Mouse (Mus musculus) lung, postnatal 4 days (tissue): ENCODE data around the gene Ccdc63.
"Not testable (repeated sequence)": the region's sequence is repeated elsewhere in the genome, so short reads cannot be mapped to it uniquely, and the experiment has no call there.

ENCODE experiments used
- DNase-seq, 2 experiments: peaks; one replicate each; pipeline ENCODE4 v3.0.0; 2021

Ccdc63 gene

DNA sequence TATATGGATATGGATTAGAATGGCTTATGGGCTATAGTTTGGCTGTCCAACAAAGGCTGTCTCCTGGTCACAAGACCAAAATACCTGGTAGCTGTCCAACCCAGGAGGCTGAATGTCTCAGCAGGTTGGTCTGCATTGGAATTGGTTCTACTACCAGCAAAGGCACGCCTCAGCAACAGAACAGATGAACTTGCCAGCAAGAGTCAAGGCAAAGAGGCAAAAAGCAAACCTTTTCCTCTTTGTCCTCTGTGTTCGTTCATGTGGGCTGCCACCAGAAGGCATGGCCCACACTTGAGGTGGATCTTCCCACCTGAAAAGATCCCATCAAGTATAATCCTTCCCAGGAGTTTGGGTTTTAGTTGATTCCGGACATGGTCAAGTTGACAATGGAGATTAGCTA is at the start of gene Ccdc63:
Ccdc63 (minus strand) TSS at position 101 of the 400 bp plus-strand sequence.
- no peak for DNase-seq

DNA sequence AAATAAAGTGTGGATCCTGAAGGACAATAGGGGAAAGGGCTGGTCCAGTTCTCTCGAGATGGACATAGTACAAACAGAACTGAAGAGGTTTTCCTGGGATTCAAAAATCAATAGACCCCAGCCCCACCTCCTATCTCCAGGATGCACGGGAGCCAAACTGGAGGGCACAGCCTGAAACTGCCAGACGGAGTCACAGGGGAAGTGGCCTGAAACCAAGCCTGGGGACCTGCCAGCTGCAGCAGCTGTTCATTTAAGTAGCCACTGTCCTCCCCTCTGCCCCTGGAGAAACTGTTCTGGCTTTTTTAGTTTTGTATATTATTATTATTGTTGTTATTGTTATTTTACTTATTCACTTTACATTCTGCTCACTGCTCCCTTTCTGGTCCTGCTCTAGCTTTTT is 48.5 kb upstream of the Ccdc63 start:
- no peak for DNase-seq

DNA sequence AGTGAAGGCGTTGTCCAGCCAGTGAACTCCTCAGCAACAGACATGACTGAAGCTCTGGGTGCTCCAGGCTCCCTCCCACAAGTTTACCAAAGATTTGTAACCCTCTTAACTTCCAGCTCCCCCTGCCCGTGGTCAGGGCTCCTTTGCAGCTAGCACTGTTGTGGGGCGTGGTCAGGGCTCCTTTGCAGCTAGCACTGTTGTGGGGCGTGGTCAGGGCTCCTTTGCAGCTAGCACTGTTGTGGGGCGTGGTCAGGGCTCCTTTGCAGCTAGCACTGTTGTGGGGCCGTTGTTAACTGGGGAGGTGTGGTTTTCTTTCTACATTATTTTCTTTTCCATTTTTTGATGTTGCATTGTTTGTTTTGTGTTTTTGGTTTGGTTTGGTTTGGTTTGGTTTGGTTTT is 44.2 kb upstream of the Ccdc63 start:
- DNase-seq = not testable (repeated sequence)

DNA sequence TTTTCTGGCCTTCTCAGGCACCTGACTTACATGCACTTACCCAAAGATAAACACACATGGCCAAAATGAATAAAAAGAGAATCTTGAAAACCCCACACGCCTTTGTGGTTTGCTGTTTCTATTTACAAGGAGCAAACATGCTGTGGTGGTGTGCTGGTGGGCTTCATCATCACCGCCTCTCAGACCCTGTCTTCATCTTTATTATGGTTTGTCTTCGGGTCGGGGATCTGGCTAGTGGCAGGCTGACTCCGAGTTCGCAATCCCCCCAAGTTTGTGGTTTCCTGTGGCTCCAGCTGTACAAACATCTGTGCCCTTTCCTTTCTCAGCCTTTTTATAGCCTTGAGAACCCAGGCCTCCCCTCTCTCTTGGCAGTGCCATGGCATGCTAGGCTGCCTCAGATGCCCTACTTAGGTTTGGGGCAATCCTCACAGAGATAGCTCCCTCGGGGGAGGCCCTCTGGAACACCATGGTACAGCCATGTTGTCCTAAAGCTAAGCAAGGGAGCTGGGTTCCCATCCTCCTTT is 43.7 kb upstream of the Ccdc63 start:
- DNase-seq = no peak

DNA sequence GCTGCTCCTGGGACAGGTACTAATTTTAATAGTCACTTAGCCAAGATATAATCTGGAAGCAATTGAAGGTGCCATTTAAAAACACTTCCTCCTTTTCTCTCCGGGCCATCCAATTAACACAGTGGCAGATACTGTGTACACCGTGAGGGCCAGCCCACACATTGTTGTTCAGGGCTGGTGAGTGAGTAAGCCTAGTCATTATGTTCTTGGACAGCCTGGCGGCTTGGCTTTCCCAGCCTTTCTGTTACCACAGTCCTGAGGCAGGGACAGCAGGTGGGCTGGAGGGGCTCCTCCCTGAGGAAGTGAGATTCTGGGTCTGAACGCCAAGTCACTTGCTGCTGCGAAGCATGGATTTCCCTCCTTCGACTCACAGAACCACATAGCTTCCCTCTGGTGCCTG is 39.0 kb upstream of the Ccdc63 start:
- no peak for DNase-seq

DNA sequence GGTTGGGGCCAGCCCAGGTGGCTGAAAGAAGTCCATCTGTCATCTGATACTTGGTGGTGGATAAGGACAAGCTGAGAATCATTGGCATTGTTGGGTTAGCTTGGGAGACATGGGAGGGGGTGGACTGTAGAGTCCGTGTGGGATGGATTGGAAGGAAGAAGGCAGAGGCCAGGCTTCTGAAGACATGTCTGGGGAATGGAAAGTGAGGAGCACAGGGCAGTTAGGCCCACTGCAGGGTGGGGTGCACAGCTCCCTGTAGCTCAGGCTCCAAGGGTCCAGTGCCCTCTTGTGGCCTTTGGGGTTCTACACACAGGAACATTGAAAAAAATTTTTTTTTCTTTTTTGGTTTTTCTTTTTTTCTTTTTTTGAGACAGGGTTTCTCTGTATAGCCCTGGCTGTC is 35.8 kb upstream of the Ccdc63 start:
- peak; percentile 69 to 76 for DNase-seq

DNA sequence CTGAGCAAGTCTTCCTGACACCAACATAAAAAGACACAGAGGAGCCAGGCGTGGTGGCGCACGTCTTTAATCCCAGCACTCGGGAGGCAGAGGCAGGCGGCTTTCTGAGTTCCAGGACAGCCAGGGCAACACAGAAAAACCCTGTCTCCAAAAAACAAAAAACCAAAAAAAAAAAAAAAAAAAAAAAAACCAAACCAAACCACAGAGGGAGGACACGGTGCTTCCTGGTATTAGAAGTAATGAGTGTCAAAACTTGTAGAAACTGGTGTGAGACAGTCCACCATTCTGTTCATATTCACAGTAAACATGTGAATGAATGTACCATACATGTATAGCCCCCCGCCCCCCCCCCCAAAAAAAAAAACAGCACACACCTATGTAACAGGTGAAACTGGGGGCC is 35.3 kb upstream of the Ccdc63 start:
- no peak for DNase-seq

DNA sequence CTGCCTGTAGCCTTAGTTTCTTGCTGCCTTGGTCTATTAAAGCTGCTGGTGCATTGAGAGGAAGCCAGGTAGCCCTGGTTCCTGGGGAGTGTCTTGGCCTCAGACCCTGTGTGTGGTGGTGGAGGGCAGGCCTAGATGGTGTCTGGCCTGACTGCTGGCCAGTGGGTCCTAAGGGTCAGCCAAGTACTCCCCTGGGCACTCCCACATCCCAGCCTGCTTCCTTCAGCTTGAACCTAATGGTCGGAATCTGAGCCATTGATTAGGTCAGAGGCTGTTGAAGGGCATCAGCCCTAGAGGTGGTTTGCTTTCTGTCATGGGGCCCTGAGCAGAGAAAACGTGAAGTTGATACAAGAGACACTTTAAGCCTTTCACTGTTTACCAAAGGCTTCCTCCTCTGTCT is 34.8 kb upstream of the Ccdc63 start:
- DNase-seq = no peak

DNA sequence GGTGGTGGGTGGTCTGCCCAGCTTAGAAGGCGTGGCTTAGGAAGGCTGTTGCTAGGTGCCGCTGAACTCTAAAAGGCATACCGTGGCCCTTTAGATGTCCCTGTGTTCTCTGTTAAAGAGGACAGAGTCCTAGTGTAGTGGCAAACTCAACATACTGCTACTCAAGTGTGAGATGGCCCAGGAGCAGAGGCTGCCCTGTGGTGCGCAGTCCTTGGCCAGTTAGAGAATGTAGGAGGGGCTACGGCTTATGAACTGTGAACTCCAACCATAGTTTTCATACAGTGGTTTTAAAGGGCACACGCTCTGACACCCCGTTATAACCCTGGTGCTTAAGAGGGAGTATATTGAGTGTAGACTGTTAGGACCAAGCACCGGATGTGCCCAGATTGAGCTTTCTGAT is 30.4 kb upstream of the Ccdc63 start:
- no peak for DNase-seq

DNA sequence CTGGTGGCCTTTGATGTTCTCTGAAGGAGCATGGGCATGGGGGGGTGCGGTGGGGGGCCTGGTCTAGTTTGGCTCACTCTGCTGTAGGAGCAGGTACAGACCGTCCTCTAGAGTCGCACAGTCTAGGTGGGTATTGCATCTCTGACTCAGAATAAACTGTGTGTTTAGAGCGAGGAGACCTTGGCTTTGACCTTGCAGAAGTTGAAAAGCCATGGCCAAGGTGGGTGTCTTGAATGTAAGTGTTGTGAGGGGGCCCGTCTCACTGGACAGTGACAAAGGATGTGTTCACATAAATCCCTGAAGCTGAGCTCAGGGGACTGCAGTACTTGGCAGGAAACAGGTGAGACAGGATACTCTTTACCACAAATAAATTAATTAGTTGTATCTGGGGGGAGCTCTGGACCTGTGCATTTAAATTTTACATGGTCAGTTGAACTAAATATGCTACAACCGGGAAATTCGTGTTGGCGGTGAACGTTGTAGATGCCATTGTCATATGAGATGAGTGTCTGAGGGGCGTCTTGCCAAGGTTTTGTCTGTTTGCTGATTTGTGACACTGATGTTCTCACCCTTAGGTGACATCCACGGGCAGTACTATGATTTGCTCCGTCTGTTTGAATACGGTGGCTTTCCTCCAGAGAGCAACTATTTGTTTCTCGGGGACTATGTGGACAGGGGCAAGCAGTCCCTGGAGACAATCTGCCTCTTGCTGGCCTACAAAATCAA is 27.9 kb upstream of the Ccdc63 start:
- DNase-seq = no peak

DNA sequence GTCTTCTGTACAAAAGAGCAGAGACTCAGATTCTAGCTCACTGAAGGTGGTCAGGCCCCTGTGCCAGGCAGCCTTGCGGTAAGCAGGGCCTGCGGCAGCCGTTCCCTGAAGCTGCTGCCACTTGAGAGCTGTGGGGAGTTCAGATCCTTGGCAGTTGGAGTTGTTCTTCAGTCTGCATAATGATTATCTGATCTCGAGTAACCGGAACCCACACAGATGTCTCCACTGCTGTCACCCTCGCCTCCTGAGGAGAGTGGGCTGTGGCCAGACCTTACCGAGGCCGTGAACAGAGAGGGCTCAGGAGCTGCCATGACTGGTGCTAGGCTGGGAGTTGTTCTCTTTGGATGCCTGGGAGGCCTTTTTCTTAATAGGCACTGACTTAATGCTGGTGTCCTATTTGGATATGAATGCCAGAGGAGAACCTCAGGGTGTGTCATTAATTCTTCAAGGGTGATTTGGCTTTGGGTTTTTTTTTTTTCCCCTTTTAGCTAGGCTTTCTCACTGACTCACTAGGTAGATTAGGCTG is 26.1 kb upstream of the Ccdc63 start:
- no peak for DNase-seq

DNA sequence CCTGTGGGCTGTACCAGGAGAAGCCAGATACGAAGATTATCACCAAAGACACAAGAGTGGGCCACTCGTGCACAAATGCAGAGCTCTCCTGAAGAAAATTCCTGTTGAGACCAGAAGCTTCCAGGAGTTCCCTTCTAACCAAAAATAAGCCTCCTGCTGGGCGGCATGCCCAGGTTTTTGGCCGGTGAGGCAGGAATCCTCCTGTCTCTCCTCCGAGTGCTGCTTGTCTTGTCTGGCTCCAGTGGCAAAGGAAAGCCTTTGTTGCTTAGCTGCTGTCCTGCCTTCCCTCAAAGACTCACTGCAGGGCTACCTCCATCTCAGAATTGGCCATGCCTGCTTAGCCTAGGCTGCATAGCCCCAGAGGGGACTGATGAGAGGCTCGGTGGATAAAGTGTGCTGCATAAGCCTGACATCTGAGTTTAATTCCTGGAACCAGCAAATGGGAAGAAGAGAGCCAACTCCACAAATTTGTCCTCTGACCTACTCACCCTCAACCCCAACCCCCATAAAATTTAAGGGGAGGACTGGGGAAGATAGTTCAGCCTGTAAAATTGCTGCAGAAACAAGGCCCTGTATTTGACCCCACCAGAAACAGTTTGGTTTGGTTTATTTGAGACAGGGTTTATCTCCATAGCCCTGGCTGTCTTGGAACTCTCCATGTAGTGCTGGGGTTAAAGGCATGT is 24.8 kb upstream of the Ccdc63 start:
- DNase-seq = no peak

DNA sequence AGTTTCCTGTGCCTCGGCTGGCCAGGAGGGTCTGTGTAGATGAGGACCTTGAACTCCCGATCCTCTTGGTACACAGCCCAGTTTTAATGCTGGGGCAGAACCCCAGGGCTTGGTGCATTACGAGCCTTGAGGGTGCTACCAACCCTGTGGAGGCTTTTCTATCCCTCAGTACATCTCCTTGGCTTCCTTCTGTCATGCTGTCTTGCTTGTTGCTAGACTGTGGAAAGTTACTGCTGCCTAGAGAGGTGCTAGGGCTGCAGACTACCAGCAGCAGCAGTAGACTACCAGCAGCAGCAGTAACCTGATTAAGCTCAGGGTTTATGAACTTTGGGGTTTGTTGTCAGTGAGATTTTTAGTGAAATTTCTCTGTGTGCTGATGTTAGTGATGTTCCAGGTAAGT is 23.4 kb upstream of the Ccdc63 start:
- DNase-seq = no peak

DNA sequence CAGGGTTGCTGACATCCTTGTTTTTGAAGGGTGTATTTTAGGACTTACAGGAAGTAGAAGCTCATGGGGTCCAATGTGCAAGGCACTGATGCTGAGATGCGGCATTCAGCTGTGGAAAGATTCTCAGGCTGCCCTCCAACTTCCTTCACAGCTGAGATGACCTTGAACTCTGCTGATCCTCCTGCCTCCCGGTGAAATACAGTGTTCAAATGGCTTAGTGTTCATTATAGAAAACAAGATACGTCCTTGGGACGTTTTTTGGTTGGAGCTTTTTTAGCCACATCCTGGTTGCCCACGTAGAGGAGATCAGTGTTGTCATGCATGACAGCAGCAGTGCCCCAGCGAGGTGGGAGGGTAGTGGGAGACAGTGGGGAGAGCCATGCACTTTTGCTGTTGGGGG is 22.6 kb upstream of the Ccdc63 start:
- no peak for DNase-seq

DNA sequence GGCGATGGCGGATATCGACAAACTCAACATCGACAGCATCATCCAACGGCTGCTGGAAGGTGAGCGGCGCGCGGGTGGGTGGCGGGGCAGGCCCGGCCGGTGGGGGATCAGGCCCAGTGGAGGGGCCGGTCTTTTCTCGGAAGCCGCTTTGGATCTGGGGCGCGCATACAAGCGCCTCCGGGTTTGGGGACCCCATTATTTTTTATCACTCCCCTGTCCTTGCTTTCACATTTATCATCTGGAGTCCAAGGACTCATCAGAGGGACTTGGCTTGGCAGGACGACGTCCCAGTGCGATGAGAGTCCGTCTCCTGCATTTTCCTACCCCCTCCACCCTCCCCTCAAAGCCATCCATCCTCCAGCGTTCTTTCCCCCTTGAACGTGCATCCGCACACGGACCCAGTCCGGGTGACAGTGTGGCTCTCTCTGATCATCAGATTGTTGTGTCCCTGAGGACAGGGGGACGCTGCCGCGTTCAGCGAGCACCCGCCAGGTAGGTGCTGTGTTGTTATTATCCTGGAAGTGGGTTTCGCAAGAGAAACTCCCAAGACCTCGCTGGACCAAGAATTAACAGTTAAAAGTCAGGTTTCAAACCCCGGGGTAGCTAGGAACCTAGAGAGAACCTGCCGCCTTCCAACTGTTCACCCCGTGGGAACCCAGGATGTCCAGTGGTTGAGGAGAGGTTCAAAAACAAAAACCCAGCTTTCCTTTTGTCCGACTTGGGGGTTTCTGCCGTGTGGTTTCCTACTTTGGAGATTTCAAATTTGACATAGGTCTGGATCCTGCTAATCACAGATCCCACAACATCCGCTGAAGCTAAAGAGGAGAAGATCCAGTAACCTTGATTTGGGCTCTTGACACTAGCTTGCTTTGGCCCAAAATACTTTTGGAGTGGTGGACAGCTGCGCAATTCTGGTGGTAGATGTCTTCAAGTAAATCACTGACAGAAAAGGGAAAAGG is 18.2 kb upstream of the Ccdc63 start:
- DNase-seq = peak; percentile 34 to 43

DNA sequence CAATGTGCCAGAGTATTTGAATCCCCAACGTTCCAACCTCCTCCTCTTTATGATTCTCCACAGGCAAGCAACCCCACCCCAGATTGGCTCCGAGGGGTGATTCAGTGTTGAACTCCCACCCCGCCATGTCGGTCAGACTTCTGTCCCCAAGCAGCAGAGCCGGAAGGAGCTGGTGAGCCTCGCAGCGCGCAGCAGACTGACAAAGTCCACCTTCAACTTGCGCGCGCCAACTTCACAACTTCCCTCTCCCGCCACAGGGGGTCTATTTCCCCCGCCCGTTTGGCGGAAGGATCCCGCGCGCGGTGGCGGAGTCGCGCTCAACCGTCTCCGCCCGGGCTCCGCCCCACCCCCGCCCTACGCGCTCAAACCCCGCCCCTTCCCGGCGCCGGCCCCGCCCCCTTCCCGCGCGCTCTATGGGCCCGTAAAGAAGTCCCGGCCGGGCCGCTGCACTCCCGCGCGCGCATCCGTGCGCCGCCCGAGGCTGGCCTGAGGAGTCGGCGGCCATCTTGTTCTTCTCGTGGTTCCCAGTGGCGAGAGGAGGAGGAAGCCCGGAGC is 17.3 kb upstream of the Ccdc63 start, which contains the start of gene Ppp1cc:
Ppp1cc (plus strand) TSS at position 452 of the 555 bp plus-strand sequence.
- peak; percentile 94 to 95 for DNase-seq

DNA sequence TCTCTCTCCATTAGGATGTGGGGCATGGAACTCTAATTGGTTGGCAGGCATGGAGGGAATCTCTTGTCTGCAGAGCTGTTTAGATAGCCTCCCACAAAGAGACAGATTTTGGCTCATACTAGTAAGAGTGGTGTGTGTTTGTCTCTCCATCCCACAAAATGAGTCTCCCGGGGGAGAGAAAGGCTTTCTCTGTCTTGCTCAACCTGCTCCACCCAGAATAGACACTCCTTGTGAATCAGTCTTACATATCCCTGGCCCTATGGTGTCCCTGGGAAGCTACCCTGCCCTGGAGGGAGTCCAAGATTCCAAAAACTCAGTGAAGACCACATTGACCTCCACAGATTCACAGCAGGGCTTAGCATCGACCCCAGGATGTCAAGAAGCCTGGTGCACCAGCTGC is 15.9 kb upstream of the Ccdc63 start:
- DNase-seq = no peak

DNA sequence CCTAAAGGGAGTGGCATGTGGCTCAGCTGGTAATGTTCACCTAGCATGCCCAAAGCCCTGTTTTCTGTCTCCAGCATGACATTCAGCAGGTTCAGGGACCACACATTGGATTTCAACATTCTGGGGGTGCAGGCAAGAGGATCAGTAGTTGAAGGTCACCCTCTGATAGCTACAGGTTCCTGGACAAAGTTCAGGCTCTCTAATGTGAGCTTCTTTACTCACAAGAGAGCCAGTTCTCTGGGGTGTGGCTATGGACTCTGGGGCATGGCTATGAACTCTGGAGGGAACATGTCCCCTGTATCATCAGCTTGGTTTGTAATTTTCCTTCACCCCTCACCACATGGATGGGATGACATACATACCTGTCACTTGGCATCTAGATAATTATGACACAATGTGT is 15.0 kb upstream of the Ccdc63 start:
- DNase-seq = no peak

DNA sequence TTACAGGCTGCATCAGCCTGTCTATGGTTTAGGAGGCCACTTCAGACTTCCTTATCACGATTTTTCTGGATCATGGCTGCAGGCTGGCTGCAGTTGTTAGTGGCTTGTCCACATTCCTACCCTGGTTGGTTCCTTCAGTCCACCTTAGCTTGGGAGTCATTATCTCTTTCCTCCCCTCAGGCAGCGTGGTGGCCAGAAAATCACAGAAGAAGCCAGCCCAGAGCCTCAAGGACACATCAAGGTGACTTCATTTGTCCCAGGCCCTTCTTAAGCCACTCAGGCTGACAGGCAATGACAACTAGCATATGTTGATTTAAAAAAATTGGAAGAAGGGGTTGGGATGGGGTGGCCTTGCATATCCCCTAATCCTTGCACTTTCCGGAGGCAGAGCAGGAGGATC is 14.2 kb upstream of the Ccdc63 start:
- no peak for DNase-seq

DNA sequence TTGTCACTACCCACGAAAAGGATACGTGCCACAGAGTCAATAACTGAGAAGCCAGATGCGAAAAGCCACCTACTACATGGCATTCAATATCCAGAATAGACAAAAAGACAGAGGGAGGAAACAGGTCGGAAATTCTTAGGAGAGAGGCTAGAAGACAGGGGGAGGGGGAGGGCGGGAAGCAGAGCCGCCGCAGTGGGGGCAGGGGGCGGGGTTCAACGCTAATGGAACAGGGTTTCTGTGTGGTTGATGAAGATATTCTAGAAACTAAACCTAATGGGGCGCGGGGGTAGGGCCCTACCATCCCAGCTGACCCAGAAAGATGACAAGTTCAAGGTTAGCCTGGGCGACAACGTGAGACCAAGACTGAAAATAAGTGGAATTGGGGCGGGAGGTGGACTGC is 13.4 kb upstream of the Ccdc63 start:
- DNase-seq = no peak

DNA sequence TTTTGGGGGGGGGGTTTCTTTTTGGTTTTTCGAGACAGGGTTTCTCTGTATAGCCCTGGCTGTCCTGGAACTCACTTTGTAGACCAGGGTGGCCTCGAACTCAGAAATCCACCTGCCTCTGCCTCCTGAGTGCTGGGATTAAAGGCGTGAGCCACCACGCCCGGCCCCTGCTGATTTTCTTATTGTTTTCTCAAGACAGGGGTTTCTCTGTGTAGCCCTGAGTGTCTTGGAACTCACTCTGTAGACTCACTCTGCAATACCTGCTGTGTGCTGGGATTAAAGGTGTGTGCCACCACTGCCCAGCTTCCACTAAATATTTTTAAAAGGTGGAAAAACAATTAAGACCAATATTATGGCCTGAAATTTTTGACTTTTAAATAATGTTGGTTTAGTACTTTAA is 11.9 kb upstream of the Ccdc63 start:
- DNase-seq = not testable (repeated sequence)

DNA sequence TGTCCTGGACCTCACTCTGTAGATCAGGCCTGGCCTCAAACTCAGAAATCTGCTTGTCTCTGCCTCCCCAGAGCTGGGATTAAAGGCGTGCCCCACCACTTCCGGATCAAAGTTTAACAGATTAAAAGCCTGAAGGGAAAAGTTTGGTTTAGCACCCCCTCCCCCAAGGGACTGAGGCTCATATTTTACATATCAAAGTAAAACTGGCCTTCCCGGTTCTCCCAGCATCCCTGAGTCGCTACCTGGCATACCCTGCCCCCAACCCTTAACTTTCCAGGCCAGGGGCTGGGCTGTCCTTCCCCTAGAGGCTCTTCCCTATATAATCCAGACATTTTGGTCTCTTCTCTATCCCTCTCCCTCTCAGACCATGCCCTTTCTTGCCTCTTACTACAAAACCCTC is 8.6 kb upstream of the Ccdc63 start:
- no peak for DNase-seq

DNA sequence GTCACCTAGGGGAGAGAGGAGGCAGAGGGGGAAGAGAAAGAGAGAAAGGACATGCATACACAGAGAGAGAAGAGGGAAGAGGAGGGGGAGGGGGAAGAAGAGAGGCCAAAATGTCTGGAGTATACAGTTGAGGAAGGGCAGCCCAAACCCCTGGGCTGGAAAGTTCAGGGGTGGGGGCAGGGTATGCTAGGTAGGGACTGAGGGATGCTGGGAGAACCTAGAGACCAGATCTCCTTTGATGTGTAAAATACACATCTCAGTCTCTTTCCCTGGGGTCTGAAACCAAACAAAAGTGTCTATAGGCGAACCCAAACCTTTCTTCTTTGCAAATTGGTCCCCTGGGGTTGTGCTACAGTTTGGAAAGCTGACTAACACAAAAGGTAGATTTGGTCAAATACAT is 7.5 kb upstream of the Ccdc63 start:
- no peak for DNase-seq
